Mouse (Mus musculus) lung, postnatal 0 days (tissue): ENCODE data around the gene Bnc1. TPM values are rescaled to one million over a fixed set of nuclear protein-coding genes. Genes with fewer than 3 reads are reported as not detected.

Experiments used
- ATAC-seq: fragments of 200-750 bp; cut with Nextera tagmentation; 2 replicates; pipeline ENCODE4 v1.8.0; 2017; ENCODE audit warnings: moderate library complexity
- DNase-seq: peaks from one replicate; pipeline ENCODE4 v3.0.0-alpha.2; 2016; ENCODE audit warnings: low spot score
- H3K27ac ChIP-seq: fragments of 300-500 bp; sonication (generic); 2 replicates; pipeline ENCODE4 v1.5.1; 2014; ENCODE audit warnings: antibody characterized with exemption, mild to moderate bottlenecking, low read length, mixed read lengths
- H3K27me3 ChIP-seq: fragments of 300-500 bp; sonication (generic); replicated peaks from 2 replicates; pipeline ENCODE4 v1.6.1; 2014; ENCODE audit warnings: low read length, mixed read lengths; ENCODE audit not compliant: insufficient read depth
- H3K36me3 ChIP-seq: fragments of 300-500 bp; sonication (generic); 2 replicates; pipeline ENCODE4 v1.6.1; 2014; ENCODE audit warnings: low read length, mixed read lengths; ENCODE audit not compliant: insufficient read depth
- H3K4me1 ChIP-seq: fragments of 300-500 bp; sonication (generic); 2 replicates; pipeline ENCODE4 v1.6.1; 2014; ENCODE audit warnings: antibody characterized with exemption, low read depth, low read length, mixed read lengths; ENCODE audit not compliant: insufficient read depth
- H3K4me2 ChIP-seq: fragments of 300-500 bp; sonication (generic); replicated peaks from 2 replicates; pipeline ENCODE4 v1.6.1; 2014; ENCODE audit warnings: low read depth, mild to moderate bottlenecking, low read length, moderate library complexity, mixed read lengths
- H3K4me3 ChIP-seq: fragments of 300-500 bp; sonication (generic); 2 replicates; pipeline ENCODE4 v1.5.1; 2014; ENCODE audit warnings: low read depth, low read length
- H3K9ac ChIP-seq: fragments of 300-500 bp; sonication (generic); replicated peaks from 2 replicates; pipeline ENCODE4 v1.6.1; 2014; ENCODE audit warnings: low read depth, mild to moderate bottlenecking
- H3K9me3 ChIP-seq: fragments of 300-500 bp; sonication (generic); 2 replicates; pipeline ENCODE4 v1.6.1; 2016; ENCODE audit warnings: low read length, mixed read lengths
- CTCF ChIP-seq: IDR thresholded peaks from 2 replicates; pipeline ENCODE4 v1.5.1; 2016; ENCODE audit warnings: antibody characterized with exemption, mild to moderate bottlenecking
- EP300 ChIP-seq: IDR thresholded peaks from 2 replicates; pipeline ENCODE4 v1.6.1; 2016; ENCODE audit warnings: antibody characterized with exemption, mild to moderate bottlenecking, control low read depth
- WGBS: fragments of 180-500 bp; shearing (Covaris S2); extraction: QIAGEN DNeasy Blood & Tissue Kit; methylation state at CpG from one replicate; pipeline ENCODE4 v1.1.7; 2014; 5-methylcytosine and 5-hydroxymethylcytosine counted together
- polyA plus RNA-seq: library from polyadenylated mRNA; unstranded; fragments of >200 nt; fragmentation: Nextera tagmentation; extraction: Ambion mirVana; gene quantifications from 2 replicates; pipeline ENCODE4 v1.2.1, GENCODE M21; 2015

The Bnc1 gene
- polyA plus RNA-seq, 1 experiment from 2014 or later = 0.61 TPM

DNA sequence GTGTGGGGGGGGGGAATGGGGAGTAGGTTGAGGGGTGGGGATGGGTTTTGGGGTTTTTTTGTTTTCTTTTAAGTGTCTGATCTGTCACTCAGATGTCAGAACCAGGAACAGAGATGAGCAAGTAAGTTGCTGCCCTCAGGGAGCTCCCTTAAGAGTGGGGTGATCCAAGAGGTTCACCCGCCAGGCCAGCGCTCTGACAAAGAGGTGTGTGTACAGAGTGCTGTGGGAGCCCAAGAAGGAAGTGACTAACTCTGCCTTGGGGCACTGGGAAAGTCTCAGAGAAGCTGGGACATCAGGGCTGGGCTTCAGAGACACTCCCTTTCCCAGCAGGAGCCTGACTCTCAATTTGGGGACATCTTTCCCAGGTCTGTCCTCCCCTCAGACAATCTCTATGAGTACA lies 25.9 kb upstream of the Bnc1 start:
- no peak for TF ChIP-seq CTCF
- TF ChIP-seq EP300 = no peak
- H3K27ac ChIP-seq = no peak overlapping the region
- no peaks in the 10 kb centered on the region for H3K9me3 ChIP-seq
- H3K4me2 ChIP-seq = no peak overlapping the region
- H3K4me3 ChIP-seq = no peak overlapping the region
- no peak overlapping the region for H3K9ac ChIP-seq
- H3K4me1 ChIP-seq = no peaks in the 10 kb centered on the region
- DNase-seq = no peak
- H3K27me3 ChIP-seq = 0 out of 2 replicates have a peak, but pooled peaks cover 6% of the 10 kb centered on the region
- no peak for ATAC-seq
- WGBS = 93% methylated on average over 2 of the region's 2 CpGs
- no peaks in the 10 kb centered on the region for H3K36me3 ChIP-seq

GRCm38 (mm10) chr7:82016751-82017710 lies 24.9 kb upstream of the Bnc1 start:
- no peak overlapping the region for H3K4me3 ChIP-seq
- DNase-seq (peak; percentile 31), ATAC-seq (no peak)
- H3K9ac ChIP-seq = no peak overlapping the region
- 0 out of 2 replicates have a peak, but pooled peaks cover 6% of the 10 kb centered on the region for H3K27me3 ChIP-seq
- H3K36me3 ChIP-seq = no peaks in the 10 kb centered on the region
- TF ChIP-seq EP300 = no peak
- no peak for TF ChIP-seq CTCF
- peak overlapping the region; percentile 44 for H3K4me2 ChIP-seq
- H3K27ac ChIP-seq = no peak overlapping the region
- H3K4me1 ChIP-seq = no peaks in the 10 kb centered on the region
- WGBS = 5% methylated on average over 25 of the region's 25 CpGs
- H3K9me3 ChIP-seq = no peaks in the 10 kb centered on the region

GRCm38 (mm10) chr7:82012472-82012871 lies 20.4 kb upstream of the Bnc1 start:
- DNase-seq (no peak), ATAC-seq (no peak)
- Histone ChIP-seq H3K4me1 (no peaks in the 10 kb centered on the region), H3K9me3 (no peaks in the 10 kb centered on the region), H3K4me2 (no peak overlapping the region), H3K27ac (no peak overlapping the region), H3K4me3 (no peak overlapping the region), H3K36me3 (no peaks in the 10 kb centered on the region), H3K27me3 (0 out of 2 replicates have a peak, but pooled peaks cover 6% of the 10 kb centered on the region), H3K9ac (no peak overlapping the region)
- 4% methylated on average over 13 of the region's 13 CpGs for WGBS
- TF ChIP-seq CTCF = no peak
- no peak for TF ChIP-seq EP300

- no peaks in the 10 kb centered on the region for H3K36me3 ChIP-seq
- no peak overlapping the region for H3K9ac ChIP-seq
- H3K4me2 ChIP-seq = no peak overlapping the region
- no peak overlapping the region for H3K4me3 ChIP-seq
- 0 out of 2 replicates have a peak, but pooled peaks cover 6% of the 10 kb centered on the region for H3K27me3 ChIP-seq
- no peaks in the 10 kb centered on the region for H3K4me1 ChIP-seq
- no peak overlapping the region for H3K27ac ChIP-seq
- no peaks in the 10 kb centered on the region for H3K9me3 ChIP-seq
- no peak for DNase-seq
- WGBS = 20% methylated on average over 18 of the region's 19 CpGs
- TF ChIP-seq EP300 (no peak), CTCF (no peak)
- ATAC-seq = no peak
These were observed 19.7 kb upstream of the Bnc1 start for GRCm38 (mm10) chr7:82011534-82012401.

- Histone ChIP-seq H3K4me3 (no peak overlapping the region), H3K9me3 (no peaks in the 10 kb centered on the region), H3K9ac (no peak overlapping the region), H3K36me3 (no peaks in the 10 kb centered on the region), H3K4me2 (no peak overlapping the region), H3K27ac (no peak overlapping the region), H3K4me1 (no peaks in the 10 kb centered on the region), H3K27me3 (no peaks in the 10 kb centered on the region)
- TF ChIP-seq CTCF = no peak
- TF ChIP-seq EP300 = no peak
- WGBS = 65% methylated on average over 2 of the region's 2 CpGs
- no peak for DNase-seq
- no peak for ATAC-seq
These were observed 15.1 kb upstream of the Bnc1 start for GRCm38 (mm10) chr7:82007151-82007550.

DNA sequence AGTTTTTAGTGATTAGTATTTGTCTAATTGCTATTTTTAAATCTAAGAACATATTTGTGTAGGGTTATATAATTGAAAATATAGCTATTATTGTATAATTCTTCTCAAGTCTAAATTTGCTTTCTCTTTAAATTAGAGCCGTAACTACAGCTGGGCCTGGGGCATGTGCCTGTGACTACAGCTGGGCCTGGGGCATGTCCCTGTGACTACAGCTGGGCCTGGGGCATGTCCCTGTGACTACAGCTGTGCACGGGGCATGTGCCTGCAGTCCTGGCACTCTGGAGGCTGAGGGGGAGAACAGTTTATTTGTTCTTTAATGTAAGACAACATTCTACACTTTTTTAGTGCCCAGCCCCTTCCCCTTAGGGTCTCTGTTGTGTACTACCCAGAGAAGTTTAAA lies 12.1 kb upstream of the Bnc1 start:
- H3K9ac ChIP-seq = no peak overlapping the region
- WGBS = 42% methylated on average over 2 of the region's 2 CpGs
- TF ChIP-seq CTCF = no peak
- TF ChIP-seq EP300 = no peak
- H3K27me3 ChIP-seq = 0 out of 2 replicates have a peak, but pooled peaks cover 4% of the 10 kb centered on the region
- DNase-seq (no peak), ATAC-seq (no peak)
- no peaks in the 10 kb centered on the region for H3K4me1 ChIP-seq
- no peaks in the 10 kb centered on the region for H3K9me3 ChIP-seq
- no peak overlapping the region for H3K4me3 ChIP-seq
- no peak overlapping the region for H3K27ac ChIP-seq
- H3K36me3 ChIP-seq = no peaks in the 10 kb centered on the region
- H3K4me2 ChIP-seq = no peak overlapping the region
